Mouse (Mus musculus) kidney, adult 11 months (tissue): ENCODE measurements around the gene Olfr985.

Experiments
- DNase-seq: peaks from one replicate; pipeline ENCODE4 v3.0.0; 2022

The Olfr985 gene

GRCm38 (mm10) chr9:40130084-40130483 is at the start of gene Olfr985:
Gene Olfr985 (minus strand): TSS chr9:40130184.
- no peak for DNase-seq

DNA sequence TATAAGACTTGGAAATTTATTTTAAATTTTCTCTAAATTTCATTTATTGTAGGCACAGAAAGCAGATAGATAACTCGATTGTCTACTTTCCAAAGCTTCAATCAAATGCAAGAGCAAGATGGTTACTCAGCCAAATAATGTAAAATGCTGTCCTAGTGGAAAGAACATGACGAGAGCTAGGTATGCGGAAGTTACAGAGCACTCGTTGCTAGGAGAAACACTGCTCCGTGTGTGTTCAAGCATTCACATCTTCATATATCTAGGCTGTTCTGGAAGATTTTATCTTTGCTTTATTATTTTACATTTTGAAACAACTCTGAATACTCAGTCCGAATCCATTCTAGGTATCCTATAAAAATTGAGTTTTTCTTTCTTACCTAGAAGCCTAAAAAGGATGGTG is 47.0 kb upstream of the Olfr985 start:
- no peak for DNase-seq

DNA sequence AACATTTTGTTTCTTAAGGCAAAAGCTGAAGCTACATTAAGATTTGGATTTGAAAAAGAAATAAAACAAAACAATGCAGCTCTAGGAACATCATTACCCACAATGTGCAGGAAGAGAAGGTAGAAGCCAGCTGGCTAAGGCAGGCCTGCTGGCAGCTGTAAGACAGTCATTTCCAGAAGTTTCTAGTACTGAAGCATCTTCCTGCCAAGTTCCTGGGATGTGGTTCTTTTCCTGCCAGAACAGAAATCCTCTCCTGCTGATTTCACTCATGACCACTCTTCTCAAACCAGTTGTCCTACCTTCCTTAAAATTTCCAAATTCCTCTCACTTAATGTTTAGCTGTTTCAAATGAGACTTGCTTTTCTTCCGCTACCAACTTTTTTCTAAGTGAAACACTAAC is 36.5 kb upstream of the Olfr985 start:
- no peak for DNase-seq

DNA sequence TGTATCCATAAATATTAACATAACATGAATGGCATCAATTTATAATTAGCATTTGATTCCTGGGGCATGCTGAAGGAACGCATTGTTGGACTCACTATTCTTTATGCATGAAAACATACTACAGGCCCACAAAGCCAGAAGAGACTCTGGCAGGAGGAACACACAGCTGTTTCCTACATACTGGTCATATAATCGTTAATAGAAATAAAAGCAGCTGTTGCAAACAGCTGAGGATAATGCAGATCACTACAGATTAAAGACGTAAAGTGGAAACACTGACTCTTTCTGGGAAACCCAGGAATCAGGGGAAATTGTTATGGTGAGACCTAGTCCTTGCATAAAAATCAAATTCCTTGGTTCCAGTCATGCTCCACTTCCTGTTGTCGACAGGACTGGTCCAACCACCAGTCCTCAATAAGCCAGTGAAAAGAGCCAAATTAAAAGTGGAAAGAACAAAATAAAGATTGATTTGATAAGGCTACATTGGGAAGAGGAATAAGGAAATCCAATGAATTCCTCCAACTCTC is 25.2 kb upstream of the Olfr985 start:
- DNase-seq, result no peak

- no peak for DNase-seq
Observed at GRCm38 (mm10) chr9:40141544-40141943, 11.6 kb upstream of the Olfr985 start.

GRCm38 (mm10) chr9:40139484-40139883 is 9.5 kb upstream of the Olfr985 start:
- no peak for DNase-seq

- DNase-seq, result no peak
Observed at GRCm38 (mm10) chr9:40136987-40137688, 7.2 kb upstream of the Olfr985 start.

GRCm38 (mm10) chr9:40130556-40130955 is 572 bp upstream of the Olfr985 start:
- no peak for DNase-seq

DNA sequence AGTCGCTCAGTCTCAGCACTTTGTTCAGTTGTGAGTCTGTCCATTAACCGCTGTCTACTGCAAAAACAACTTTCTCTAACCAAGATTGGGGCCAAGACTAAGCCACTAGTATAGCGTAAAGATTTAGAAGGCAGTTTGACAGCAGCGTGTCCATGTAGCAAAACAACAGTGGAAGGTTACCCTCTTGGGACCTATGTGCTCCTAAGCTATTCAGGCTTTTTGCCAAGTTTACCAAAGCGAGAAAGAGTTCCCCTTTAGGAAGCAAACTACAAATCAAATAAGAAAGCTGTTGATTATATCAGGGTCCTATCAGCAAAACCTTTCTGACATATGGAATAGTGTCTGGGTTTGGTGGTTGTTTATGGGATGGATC is 12.7 kb downstream of the Olfr985 start:
- no peak for DNase-seq

- peak; percentile 8 for DNase-seq
Observed at GRCm38 (mm10) chr9:40116645-40117286, 13.2 kb downstream of the Olfr985 start.

- DNase-seq, result no peak
Observed at GRCm38 (mm10) chr9:40114106-40114505, 15.9 kb downstream of the Olfr985 start, which contains the start of gene Olfr984. Gene Olfr984 (minus strand): TSS chr9:40114206.

DNA sequence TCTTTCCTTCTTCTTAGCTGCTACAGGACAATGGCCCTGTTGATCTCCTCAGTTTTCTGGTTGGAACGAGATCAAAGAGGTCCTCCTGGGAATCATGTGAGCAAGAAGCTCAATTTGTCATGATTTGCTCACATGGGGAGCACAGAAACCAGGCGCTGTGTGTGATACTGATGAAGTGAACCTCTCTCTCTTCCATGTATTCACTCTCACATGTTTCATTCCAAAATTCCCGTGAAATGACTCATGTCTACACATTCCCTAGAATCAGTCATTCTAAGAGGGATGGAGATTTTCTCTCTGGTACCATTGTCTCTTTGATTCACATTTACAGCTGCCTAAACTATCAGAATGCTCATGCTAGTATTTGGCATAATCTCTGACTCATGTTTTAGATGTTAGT is 35.2 kb downstream of the Olfr985 start:
- no peak for DNase-seq

GRCm38 (mm10) chr9:40093495-40093894 is 36.5 kb downstream of the Olfr985 start, which contains the start of gene Olfr983:
Gene Olfr983 (minus strand): TSS chr9:40093595.
- DNase-seq, result no peak
